Mouse (Mus musculus) layer of hippocampus, adult 9-11 months (tissue): Measurements from ENCODE around the gene Stx3.

Experiments
- DNase-seq: peaks from one replicate; pipeline ENCODE4 v3.0.0; 2022

Stx3 gene

GRCm38 (mm10) chr19:11807251-11807650, 12.0 kb downstream of the Stx3 start:
- no peak for DNase-seq

- no peak for DNase-seq
These were observed 14.8 kb downstream of the Stx3 start for GRCm38 (mm10) chr19:11804423-11804822.

DNA sequence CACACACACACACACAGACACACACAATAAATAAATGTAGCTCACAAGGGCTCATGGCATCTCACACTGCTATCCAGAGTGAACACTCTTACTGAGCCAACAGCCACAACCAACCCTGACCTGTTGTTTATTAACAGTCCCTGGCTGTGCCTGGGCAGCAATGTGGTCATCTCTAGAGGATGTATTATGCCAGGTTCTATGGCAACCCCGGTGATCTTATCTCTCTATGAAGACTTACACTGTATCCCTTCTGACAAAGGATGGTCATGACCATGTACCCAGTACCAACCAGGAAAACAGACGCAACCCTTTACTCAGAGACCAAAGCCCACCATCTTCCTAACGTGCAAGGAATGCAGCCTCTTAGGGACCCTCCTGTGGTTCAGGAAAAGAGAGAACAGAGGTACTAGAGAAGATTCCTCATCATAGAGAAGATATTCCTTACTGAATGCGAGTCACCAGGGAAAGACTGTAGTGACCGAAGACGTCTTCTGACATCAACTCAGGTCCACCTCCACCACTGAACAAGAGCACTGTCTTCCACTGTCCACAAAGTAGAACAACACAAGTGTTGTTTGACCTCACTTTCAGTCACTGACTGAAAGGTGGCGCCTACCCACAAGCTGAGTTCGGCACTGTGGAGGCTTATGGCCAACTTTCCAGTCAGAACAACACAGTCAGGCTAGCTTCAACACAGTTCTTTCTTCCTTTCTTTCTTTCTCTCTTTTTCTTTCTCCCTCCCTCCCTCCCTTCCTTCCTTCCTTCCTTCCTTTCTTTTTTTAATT, 18.5 kb downstream of the Stx3 start:
- DNase-seq, result no peak

- DNase-seq, result no peak
These were observed 24.8 kb downstream of the Stx3 start for GRCm38 (mm10) chr19:11794447-11794846.

GRCm38 (mm10) chr19:11793741-11794359, 25.4 kb downstream of the Stx3 start:
- no peak for DNase-seq

DNA sequence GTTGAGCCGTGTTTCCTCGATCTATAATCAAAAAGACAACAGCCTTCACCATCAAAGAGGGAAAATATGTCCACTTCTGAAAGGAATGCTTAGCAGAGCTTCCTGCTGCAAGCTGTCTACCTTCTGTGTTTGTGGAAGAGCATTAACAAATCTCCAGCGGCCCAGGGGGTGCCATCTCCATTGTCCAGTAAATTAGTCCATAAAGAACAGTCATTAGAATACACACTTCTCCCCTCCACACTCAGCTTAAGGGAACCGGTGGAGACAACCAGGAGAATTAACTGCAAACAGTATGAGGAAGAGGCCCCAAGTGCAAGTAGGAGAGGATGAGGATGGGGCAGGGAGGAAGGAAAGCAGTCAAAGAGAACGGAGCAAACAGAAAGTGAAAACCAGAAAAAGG, 27.4 kb downstream of the Stx3 start:
- DNase-seq, result no peak

- no peak for DNase-seq
These were observed 30.3 kb downstream of the Stx3 start for GRCm38 (mm10) chr19:11788876-11789275.

- DNase-seq, result no peak
These were observed 31.4 kb downstream of the Stx3 start for GRCm38 (mm10) chr19:11787826-11788225.

GRCm38 (mm10) chr19:11785409-11786154, 33.6 kb downstream of the Stx3 start:
- DNase-seq, result no peak

- peak; percentile 33 for DNase-seq
These were observed 41.9 kb downstream of the Stx3 start for GRCm38 (mm10) chr19:11777191-11777865.

DNA sequence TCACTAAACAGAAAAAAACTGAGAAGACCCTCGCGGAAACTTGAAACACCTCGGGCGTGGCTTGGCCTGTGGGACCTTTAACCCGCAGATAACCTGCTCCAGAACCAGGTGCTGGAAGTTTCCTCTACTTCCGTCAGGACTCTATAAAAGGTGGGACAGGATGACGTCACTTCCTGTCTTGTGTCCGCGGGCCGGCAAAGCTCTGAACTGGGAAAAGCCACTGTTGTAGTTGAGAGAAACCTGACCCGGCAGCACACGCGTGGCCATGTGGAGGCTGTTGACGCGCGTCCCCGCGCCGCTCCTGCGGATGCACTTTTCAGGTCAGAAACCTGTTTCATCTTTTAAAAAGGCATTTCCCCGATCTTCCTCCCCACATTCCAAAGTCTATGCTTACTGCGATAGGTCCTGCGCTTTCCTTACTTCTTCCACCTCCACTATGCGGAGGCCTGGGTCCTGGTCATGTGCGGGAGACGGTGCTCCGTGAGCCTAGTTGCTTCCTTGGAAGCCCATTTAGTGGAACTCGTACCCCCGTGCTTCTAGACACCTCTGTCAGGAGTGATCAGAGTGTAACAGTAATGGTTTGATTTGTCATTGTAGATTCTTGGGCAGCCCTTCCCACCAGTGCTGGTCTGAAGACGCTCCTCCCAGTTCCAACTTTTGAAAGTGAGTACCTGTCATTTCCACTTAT, 48.9 kb downstream of the Stx3 start, which contains the start of gene Mrpl16:
Gene Mrpl16 (plus strand): TSS at position 187 of the 688 bp plus-strand sequence.
- peak; percentile 88 for DNase-seq

DNA sequence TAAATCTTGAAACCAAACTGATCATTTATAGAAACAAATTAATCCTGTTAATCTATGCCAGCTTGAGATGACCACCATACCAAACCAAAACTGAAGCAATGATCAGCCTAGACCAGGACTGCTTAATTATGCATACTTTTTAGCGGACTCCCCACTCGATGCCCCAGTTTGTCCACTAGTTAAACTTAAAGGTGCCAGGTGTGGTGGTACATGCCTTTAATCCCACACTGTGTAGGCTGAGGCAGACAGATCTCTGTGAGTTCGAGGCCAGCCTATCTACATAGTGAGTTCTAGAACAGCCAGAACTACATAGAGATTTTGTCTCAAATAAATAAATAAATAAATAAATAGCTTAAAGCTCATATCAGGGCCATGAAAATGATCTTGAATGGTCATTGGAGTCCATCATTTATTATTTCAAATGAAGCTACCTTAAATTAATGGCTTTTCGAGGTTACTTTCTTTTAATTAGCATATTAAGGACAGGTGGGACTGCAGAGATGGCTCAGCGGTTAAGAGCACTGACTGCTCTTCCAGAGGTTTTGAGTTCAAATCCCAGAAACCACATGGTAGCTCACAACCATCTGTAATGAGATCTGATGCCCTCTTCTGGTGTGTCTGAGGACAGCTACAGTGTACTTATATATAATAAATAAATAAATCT, 49.8 kb downstream of the Stx3 start:
- no peak for DNase-seq

- DNase-seq, result peak; percentile 14
These were observed 51.0 kb downstream of the Stx3 start for GRCm38 (mm10) chr19:11768163-11768562.

DNA sequence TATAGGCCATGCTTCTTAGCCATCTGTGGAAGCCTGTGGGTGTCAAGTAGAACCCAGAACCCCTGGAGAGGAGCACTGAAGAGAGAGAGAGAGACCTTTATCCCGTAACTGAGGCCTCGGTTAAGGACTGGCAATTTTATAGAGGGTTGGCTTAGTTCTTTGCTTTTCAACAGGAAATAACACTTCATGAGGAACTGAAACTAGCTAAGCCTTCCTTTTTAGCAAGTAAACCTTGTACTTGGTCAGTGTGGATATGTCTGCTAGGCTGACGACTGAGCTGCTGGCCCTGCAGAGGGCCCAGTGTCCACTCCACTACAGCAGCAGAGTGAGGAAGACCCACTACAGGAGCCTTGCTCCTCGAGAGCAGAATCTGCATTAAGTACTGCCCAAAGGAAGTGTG, 52.8 kb downstream of the Stx3 start:
- no peak for DNase-seq

- no peak for DNase-seq
These were observed 54.1 kb downstream of the Stx3 start for GRCm38 (mm10) chr19:11765059-11765458.

- DNase-seq, result no peak
These were observed 71.9 kb downstream of the Stx3 start, which contains the start of gene Gif for GRCm38 (mm10) chr19:11747298-11747697. Gene Gif, plus strand, starts transcription at chr19:11747554.

DNA sequence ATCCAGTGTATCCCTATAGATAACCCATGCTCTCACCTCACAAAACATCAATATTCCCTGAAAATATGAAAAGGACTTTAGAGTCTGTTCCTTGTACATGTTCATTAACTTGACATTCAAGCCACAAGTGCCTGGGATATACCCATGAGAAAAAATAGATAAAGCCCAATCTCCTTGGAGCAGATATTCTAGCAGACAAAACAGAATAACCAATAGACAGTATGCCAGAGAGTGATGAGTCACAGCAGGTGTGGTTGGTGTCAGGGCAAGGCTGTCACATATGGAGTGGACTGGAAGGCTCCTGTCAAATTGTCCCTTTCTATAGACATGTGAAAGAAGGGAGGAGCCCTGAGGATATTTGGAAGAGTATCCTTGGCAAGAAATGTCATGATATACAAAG, 73.5 kb downstream of the Stx3 start:
- no peak for DNase-seq

DNA sequence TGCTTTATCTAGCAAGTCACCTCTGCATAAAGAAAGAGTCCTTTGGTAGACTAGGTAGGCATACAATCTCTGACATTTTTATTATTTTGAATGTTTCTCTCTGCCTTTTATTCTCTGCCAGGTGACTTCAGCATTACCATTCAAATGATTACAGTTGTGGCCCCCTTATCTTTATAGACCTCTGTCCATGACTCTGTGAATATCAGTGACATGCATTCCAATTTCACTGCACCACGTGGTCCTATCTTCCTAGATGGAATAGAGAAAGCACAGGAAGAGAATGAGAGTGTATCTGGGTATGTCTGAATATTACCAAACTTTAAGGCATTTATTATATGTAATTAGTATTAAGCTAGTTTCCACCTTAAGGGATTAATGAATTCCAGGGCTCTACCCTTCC, 82.7 kb downstream of the Stx3 start:
- DNase-seq, result no peak

GRCm38 (mm10) chr19:11730278-11730677, 88.9 kb downstream of the Stx3 start:
- DNase-seq, result no peak

- DNase-seq, result no peak
These were observed 91.9 kb downstream of the Stx3 start for GRCm38 (mm10) chr19:11727304-11727703.

DNA sequence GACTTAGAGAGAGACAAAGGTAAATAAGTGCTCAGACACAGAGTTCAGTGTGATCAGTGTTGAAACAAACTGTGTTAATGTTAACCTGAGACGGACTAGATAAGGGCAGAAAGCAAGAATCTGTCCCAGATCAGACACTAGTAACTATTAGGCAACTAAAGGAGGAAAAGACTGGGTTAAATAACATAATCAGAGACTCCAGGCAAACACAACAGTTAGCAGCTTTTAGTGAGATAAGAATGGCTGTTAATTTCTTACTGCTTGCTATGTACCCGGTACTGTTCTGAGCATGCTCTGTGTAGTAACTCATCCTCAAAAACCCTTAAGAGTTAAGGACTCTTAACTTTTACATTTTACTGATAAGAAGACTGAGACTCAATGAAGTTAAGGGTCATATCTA, 93.3 kb downstream of the Stx3 start:
- DNase-seq, result no peak
